Mouse (Mus musculus) spleen, adult 2 months (tissue): ENCODE data around the gene Crtap.

Source experiments
- CTCF ChIP-seq: fragments of 200-500 bp; IDR thresholded peaks from 2 replicates; pipeline ENCODE4 v1.5.1; 2011; ENCODE audit warnings: mild to moderate bottlenecking, inconsistent platforms; ENCODE audit not compliant: insufficient read depth, insufficient read length, insufficient replicate concordance; ENCODE audit errors: extremely low read depth
- POLR2A ChIP-seq: fragments of 200-500 bp; IDR thresholded peaks from 2 replicates; pipeline ENCODE4 v1.6.1; 2011; ENCODE audit warnings: low read depth, low read length, inconsistent platforms

DNA sequence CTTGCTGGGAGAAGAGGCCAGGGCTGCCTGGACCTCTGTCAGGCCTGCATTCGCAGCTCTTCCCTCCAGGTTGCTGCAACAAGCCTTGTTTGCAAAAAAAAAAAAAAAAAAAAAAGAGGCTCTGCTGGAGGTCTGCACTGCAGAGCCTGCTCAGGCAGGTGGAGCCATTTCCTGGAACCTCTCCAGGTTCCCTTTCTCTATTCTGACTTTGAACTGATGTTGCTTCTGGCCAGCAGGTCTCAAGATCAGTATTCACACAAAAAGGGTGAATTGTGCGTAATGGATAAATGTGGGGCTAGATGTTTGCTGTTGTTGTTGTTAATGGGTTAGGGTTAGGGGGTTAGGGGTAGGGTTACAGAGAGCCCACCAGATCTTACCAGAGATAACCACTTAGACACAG, 45.2 kb upstream of the Crtap start:
- TF ChIP-seq CTCF (no peak), POLR2A (no peak)
